Mouse (Mus musculus) stomach, embryonic 15.5 days (tissue): ENCODE data around the gene Cdh13. TPM values are rescaled to one million over a fixed set of nuclear protein-coding genes. Genes with fewer than 3 reads are reported as not detected.

Source experiments
- ATAC-seq: fragments of 200-750 bp; cut with Nextera tagmentation; 2 replicates; pipeline ENCODE4 v1.8.0; 2017; ENCODE audit warnings: low read depth, moderate number of reproducible peaks, moderate TSS enrichment; ENCODE audit not compliant: insufficient read depth, low FRiP score
- H3K27ac ChIP-seq: fragments of 300-500 bp; sonication (generic); 2 replicates; pipeline ENCODE4 v1.5.1; 2015; ENCODE audit warnings: mild to moderate bottlenecking, inconsistent platforms
- H3K27me3 ChIP-seq: fragments of 300-500 bp; sonication (generic); replicated peaks from 2 replicates; pipeline ENCODE4 v1.6.1; 2015; ENCODE audit warnings: inconsistent platforms
- H3K36me3 ChIP-seq: fragments of 300-500 bp; sonication (generic); 2 replicates; pipeline ENCODE4 v1.6.1; 2015; ENCODE audit warnings: inconsistent platforms
- H3K4me1 ChIP-seq: fragments of 300-500 bp; sonication (generic); 2 replicates; pipeline ENCODE4 v1.6.1; 2015; ENCODE audit warnings: inconsistent platforms
- H3K4me2 ChIP-seq: fragments of 300-500 bp; sonication (generic); 2 replicates; pipeline ENCODE4 v1.6.1; 2015; ENCODE audit warnings: mild to moderate bottlenecking, inconsistent platforms
- H3K4me3 ChIP-seq: fragments of 300-500 bp; sonication (generic); replicated peaks from 2 replicates; pipeline ENCODE4 v1.5.1; 2015; ENCODE audit warnings: inconsistent platforms
- H3K9ac ChIP-seq: fragments of 300-500 bp; sonication (generic); 2 replicates; pipeline ENCODE4 v1.6.1; 2015; ENCODE audit warnings: inconsistent platforms
- H3K9me3 ChIP-seq: fragments of 300-500 bp; sonication (generic); 2 replicates; pipeline ENCODE4 v1.6.1; 2016; ENCODE audit warnings: inconsistent platforms
- WGBS: fragments of 180-500 bp; shearing (Covaris S2); methylation state at CpG from one replicate; pipeline ENCODE4 v1.1.7; 2015; 5-methylcytosine and 5-hydroxymethylcytosine counted together
- polyA plus RNA-seq: library from polyadenylated mRNA; unstranded; fragments of >200 nt; fragmentation: Nextera tagmentation; extraction: Ambion mirVana; gene quantifications from 2 replicates; pipeline ENCODE4 v1.2.1, GENCODE M21; 2015

Cdh13 gene
- polyA plus RNA-seq, 1 experiment from 2014 or later = 12.1 TPM

DNA sequence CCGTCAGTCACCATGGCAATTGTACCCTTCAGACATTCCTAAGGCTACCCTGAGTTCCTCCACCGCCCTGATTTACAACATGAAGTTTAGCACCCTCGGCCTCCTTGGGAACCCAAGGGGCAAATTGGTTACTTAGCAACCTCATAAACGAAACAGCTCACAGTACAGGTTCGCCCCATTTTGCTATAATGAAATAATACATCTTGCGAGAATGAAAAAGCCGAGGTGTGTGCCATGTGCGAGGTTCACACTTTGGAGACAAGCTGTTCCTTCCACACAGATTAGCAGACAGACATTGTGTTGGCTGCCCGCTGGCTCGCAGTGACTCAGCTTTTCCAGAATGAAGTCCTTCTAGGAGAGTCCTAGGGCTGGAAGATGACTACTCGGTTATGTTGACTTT, 737.2 kb downstream of the Cdh13 start:
- no peak for ATAC-seq
- H3K27me3 ChIP-seq = no peaks in the 10 kb centered on the region
- no peak overlapping the region for H3K4me2 ChIP-seq
- H3K4me3 ChIP-seq = no peak overlapping the region
- no peaks in the 10 kb centered on the region for H3K36me3 ChIP-seq
- H3K9me3 ChIP-seq = no peaks in the 10 kb centered on the region
- no peak overlapping the region for H3K9ac ChIP-seq
- 60% methylated on average over 11 of the region's 11 CpGs for WGBS
- no peak overlapping the region for H3K27ac ChIP-seq
- H3K4me1 ChIP-seq = no peaks in the 10 kb centered on the region

DNA sequence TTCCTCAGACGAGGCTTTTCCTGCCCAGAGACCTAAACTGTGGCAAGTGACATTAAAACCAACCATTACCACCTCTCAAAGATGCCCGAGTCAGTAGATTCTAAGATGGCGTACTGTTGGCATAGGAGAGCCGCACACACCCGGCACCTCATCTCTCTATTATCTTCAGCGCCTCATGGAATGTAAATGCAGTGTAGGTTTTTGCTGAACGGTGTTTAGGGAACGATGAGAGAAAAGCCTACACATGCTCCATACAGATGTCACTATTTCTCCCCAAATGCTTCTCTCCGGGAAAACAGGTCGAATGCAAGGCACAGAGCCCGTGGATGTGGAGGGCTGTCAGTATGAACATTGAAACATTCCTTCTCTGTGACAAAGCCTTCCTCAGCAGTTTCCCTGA, 737.9 kb downstream of the Cdh13 start:
- Histone ChIP-seq H3K4me2 (no peak overlapping the region), H3K36me3 (no peaks in the 10 kb centered on the region), H3K27ac (no peak overlapping the region), H3K27me3 (no peaks in the 10 kb centered on the region), H3K4me3 (no peak overlapping the region), H3K9ac (no peak overlapping the region), H3K4me1 (no peaks in the 10 kb centered on the region), H3K9me3 (no peaks in the 10 kb centered on the region)
- no peak for ATAC-seq
- WGBS = 82% methylated on average over 11 of the region's 11 CpGs

DNA sequence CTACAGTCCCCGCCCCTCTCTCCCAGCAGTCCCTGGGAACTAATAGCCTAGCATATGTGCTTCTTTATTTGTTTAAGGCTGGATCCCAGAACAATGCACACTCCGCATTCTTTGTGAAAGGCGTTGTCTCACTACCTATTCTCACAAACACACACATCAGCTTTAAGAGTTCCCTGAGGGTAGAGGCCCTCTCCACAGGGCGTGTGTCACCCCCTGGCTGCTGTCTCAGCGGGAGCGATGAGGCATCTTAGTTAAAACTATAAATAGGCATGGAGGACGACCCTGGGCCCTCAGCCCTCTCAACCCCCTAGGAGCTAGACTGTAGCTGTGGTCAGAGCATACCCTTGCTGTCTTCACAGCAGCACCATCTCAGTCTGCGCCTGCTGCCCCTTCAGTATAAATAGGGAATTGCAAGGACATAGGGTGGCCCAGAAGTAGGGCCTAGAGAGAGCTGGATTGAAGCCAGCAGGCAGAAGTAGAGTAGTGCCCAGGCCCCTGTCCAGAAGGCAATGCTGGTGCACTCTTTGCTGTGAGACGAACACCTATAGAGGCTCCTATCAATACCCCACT, 738.9 kb downstream of the Cdh13 start:
- no peak for ATAC-seq
- Histone ChIP-seq H3K4me1 (no peaks in the 10 kb centered on the region), H3K4me3 (no peak overlapping the region), H3K9me3 (no peaks in the 10 kb centered on the region), H3K27ac (no peak overlapping the region), H3K9ac (no peak overlapping the region), H3K4me2 (no peak overlapping the region), H3K36me3 (no peaks in the 10 kb centered on the region), H3K27me3 (no peaks in the 10 kb centered on the region)
- WGBS = 55% methylated on average over 9 of the region's 9 CpGs

DNA sequence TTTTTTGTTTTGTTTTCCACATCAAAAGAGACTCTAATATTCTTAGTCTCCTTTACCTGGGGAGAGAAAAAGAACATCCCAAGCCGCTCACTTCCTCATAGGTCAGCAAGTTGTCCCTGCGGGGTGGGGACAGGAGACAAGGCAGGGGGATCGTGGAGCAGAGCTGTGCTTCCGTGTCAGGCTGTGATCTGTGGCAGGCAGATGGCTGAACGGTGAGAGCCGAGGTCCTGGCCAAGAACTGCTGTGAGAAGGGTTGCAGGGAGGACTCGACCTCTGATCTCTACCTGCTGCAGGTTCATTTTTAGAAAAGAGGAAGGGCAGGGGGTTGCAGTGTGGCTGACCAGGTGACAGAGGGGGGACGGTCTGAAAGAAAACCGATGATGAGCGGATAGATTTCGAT, 749.9 kb downstream of the Cdh13 start:
- H3K9ac ChIP-seq = no peak overlapping the region
- no peaks in the 10 kb centered on the region for H3K36me3 ChIP-seq
- no peak overlapping the region for H3K4me3 ChIP-seq
- WGBS = 76% methylated on average over 11 of the region's 11 CpGs
- no peak overlapping the region for H3K4me2 ChIP-seq
- H3K9me3 ChIP-seq = no peaks in the 10 kb centered on the region
- H3K4me1 ChIP-seq = no peaks in the 10 kb centered on the region
- no peak for ATAC-seq
- H3K27ac ChIP-seq = no peak overlapping the region
- H3K27me3 ChIP-seq = no peaks in the 10 kb centered on the region

DNA sequence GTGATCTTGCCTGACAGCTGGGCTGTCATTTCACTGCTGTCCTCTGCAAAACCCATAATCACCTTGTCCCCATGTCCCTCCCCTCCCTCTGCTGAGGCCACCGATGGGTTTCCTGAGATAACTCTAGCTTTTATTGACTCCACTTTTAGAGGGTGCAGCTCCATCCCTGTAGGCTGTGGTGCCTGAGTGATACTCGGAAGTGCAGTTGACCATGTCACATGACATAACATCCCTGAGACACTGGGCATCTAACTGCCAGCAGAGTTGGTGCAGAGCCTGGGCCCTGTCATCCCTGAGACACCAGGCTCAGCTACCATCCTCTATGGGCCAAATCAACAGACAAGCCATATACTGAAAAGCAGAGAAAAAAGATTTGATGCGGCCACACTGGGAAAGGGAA, 750.5 kb downstream of the Cdh13 start:
- Histone ChIP-seq H3K4me3 (no peak overlapping the region), H3K27me3 (no peaks in the 10 kb centered on the region), H3K9ac (no peak overlapping the region), H3K4me1 (no peaks in the 10 kb centered on the region), H3K4me2 (no peak overlapping the region), H3K36me3 (no peaks in the 10 kb centered on the region), H3K27ac (no peak overlapping the region), H3K9me3 (no peaks in the 10 kb centered on the region)
- WGBS = 84% methylated on average over 3 of the region's 3 CpGs
- ATAC-seq = no peak

DNA sequence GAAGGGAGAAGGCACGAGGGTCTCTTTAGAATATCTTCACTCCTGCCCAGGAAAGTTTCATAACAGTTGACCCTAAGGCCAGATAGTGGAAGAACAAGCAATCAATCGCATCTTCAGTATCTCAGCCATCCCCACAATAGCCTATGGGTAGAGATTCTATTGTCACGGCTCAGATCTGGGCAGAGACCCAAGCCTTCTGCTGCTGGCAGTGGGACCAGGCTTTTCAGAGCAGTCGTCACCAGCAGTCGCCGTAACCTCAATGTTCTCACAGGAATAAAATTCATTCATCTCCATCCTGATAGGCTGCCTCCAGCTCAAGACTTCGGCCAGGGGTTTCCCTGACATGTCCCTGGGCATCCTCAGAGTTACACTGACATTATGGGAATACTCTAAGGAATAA, 751.6 kb downstream of the Cdh13 start:
- WGBS = 81% methylated on average over 7 of the region's 7 CpGs
- Histone ChIP-seq H3K27me3 (no peaks in the 10 kb centered on the region), H3K36me3 (no peaks in the 10 kb centered on the region), H3K4me3 (no peak overlapping the region), H3K9me3 (no peaks in the 10 kb centered on the region), H3K4me1 (no peaks in the 10 kb centered on the region), H3K9ac (no peak overlapping the region), H3K4me2 (no peak overlapping the region), H3K27ac (no peak overlapping the region)
- no peak for ATAC-seq

DNA sequence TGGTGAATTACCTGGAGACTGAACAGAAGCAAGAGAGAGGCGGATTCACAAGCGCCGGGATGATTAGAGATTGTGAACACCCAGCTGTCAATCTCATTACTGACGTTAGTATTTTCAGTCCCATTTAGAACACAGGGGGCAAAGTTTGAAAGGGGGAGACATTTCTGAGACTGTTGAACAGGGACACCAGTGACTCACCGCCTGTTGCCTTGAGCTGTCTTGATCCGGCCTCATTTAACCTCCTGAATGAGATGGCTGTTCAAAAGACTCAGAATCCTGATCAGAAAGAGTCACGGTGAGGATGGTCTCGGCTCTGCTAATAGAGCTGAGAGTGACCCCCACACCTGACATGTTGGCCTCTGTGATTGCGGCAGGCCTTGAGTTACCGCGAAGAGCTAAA, 754.0 kb downstream of the Cdh13 start:
- Histone ChIP-seq H3K4me3 (no peak overlapping the region), H3K27me3 (no peaks in the 10 kb centered on the region), H3K9me3 (no peaks in the 10 kb centered on the region), H3K27ac (no peak overlapping the region), H3K9ac (no peak overlapping the region), H3K4me2 (no peak overlapping the region), H3K36me3 (no peaks in the 10 kb centered on the region), H3K4me1 (no peaks in the 10 kb centered on the region)
- no peak for ATAC-seq
- WGBS = 90% methylated on average over 11 of the region's 11 CpGs

DNA sequence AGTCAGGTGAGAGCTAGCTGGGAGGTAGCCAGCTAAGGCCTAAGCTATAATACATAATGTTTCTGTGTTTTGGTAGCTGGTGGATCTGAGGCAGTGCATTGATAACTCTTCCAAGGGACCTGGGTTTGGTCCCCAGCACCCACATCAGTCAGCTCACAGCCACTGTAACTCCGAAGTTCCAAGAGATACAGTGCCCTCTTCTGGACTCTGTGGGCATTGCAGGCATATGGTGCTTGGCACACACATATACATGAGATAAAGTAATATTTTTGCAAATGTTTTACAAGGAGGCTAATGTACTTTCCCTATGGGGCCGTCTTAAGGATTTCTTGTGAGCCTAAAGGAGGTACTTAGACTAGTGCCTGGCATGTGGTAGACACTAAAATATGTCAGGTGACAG, 755.8 kb downstream of the Cdh13 start:
- 80% methylated on average over 2 of the region's 2 CpGs for WGBS
- Histone ChIP-seq H3K4me1 (no peaks in the 10 kb centered on the region), H3K27me3 (no peaks in the 10 kb centered on the region), H3K27ac (no peak overlapping the region), H3K9ac (no peak overlapping the region), H3K36me3 (no peaks in the 10 kb centered on the region), H3K4me2 (no peak overlapping the region), H3K4me3 (no peak overlapping the region), H3K9me3 (no peaks in the 10 kb centered on the region)
- ATAC-seq = no peak

DNA sequence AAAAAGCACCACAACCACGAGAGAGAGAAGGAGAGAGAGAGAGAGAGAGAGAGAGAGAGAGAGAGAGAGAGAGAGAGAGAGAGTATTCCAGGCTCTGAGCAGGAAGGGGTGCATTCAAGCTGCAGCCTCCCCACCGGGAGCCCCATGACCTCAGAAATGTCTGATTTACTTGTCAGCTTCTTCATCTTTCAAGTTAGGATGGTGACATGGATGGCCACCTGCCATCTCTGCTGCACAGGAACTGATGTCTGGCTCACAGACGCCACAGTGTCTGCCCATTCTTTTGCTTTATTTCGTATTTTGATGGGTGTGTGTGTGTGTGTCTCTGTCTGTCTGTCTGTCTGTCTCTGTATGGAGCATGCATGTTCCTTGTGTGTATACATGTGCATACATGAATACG, 774.3 kb downstream of the Cdh13 start:
- H3K36me3 ChIP-seq = no peaks in the 10 kb centered on the region
- no peak overlapping the region for H3K27ac ChIP-seq
- H3K27me3 ChIP-seq = no peaks in the 10 kb centered on the region
- no peak overlapping the region for H3K4me2 ChIP-seq
- H3K4me1 ChIP-seq = no peaks in the 10 kb centered on the region
- no peak overlapping the region for H3K9ac ChIP-seq
- no peaks in the 10 kb centered on the region for H3K9me3 ChIP-seq
- H3K4me3 ChIP-seq = no peak overlapping the region
- WGBS = 66% methylated on average over 5 of the region's 5 CpGs
- no peak for ATAC-seq

DNA sequence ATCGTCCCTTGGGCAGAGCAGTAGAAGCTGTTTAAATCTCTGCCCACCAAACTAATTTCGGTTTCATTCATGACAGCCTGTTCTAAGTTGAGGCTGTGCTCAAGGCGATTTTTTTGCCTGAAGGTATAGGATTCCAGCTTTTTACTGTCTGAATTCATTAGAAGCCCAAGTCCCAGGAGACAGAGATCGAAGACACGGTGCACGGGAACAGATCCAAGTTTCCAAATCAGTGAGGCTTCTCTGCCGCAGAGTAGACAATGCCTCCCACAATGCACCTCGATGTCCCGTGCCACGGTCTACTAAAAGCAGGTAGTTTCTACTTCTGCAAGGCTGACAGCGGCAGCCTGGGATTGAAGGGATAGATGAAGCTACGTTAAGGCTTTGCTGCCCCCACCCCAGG, 778.1 kb downstream of the Cdh13 start:
- H3K27me3 ChIP-seq = no peaks in the 10 kb centered on the region
- H3K4me2 ChIP-seq = no peak overlapping the region
- WGBS = 71% methylated on average over 12 of the region's 12 CpGs
- no peak for ATAC-seq
- H3K9ac ChIP-seq = no peak overlapping the region
- no peaks in the 10 kb centered on the region for H3K4me1 ChIP-seq
- H3K4me3 ChIP-seq = no peak overlapping the region
- H3K27ac ChIP-seq = no peak overlapping the region
- H3K36me3 ChIP-seq = no peaks in the 10 kb centered on the region
- no peaks in the 10 kb centered on the region for H3K9me3 ChIP-seq

DNA sequence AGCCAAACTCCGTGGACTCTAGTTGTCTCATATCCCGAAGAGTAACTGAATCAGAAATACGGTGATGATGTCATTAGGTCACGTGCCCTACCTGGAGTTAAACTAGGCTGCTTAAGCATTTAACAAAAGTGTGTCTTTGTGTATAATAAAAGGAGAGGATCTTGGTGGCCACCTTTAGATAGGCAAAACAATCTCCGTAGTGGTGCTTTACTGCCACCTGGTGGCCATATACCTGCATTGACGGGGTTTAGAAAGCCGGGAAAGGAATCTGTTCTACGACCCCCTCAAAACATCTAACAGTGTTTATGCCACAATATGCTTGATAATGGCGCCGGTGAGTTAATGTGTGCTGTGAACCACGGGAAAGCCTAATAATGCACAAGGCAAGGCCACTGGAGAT, 781.0 kb downstream of the Cdh13 start:
- no peaks in the 10 kb centered on the region for H3K4me1 ChIP-seq
- 12% methylated on average over 11 of the region's 11 CpGs for WGBS
- no peaks in the 10 kb centered on the region for H3K27me3 ChIP-seq
- no peak overlapping the region for H3K4me3 ChIP-seq
- H3K36me3 ChIP-seq = no peaks in the 10 kb centered on the region
- ATAC-seq = no peak
- no peaks in the 10 kb centered on the region for H3K9me3 ChIP-seq
- H3K27ac ChIP-seq = no peak overlapping the region
- no peak overlapping the region for H3K4me2 ChIP-seq
- H3K9ac ChIP-seq = no peak overlapping the region

DNA sequence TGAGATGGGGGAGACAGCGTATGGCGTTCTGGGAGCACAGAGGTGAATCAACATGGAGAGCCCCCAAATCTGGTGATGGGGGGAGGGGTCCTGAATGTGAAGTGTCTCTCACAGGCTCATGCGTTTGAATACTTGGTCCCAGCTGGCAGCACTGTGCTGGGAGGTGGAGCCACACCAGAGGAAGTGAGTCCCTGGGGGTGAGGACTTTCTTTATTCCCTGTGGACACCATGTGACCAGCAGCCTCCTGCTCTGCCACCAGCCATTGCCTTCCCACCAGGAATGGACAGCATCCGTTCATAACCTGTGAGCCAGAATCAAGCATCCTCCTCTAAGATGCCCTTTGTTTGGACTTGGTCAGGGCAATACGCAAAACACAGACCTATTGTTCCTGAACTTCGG, 788.8 kb downstream of the Cdh13 start:
- H3K4me2 ChIP-seq = no peak overlapping the region
- H3K27ac ChIP-seq = no peak overlapping the region
- 72% methylated on average over 6 of the region's 6 CpGs for WGBS
- no peak for ATAC-seq
- H3K36me3 ChIP-seq = no peaks in the 10 kb centered on the region
- H3K4me1 ChIP-seq = no peaks in the 10 kb centered on the region
- H3K4me3 ChIP-seq = no peak overlapping the region
- no peak overlapping the region for H3K9ac ChIP-seq
- no peaks in the 10 kb centered on the region for H3K9me3 ChIP-seq
- H3K27me3 ChIP-seq = no peaks in the 10 kb centered on the region

DNA sequence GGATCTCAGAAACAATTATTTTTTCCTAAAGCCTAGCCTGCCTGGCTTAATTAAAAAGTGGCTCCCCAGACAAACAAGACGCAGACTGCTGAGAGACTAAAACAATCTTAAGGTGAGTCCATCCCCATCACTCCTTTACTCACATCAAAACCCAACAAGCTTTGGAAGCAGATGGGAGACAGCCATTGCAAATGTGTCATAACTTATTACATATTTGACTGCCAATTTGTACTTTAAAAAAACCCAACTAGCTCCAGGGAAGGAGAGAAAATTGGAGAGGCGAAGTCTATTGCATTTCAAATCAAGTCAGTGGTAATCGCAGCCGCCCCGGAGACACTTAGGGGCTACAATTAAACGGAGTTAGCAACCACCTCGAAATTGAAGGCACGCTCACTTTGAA, 801.5 kb downstream of the Cdh13 start:
- Histone ChIP-seq H3K27ac (no peak overlapping the region), H3K4me3 (no peak overlapping the region), H3K36me3 (no peaks in the 10 kb centered on the region), H3K4me1 (no peaks in the 10 kb centered on the region), H3K27me3 (no peaks in the 10 kb centered on the region), H3K4me2 (no peak overlapping the region), H3K9me3 (no peaks in the 10 kb centered on the region), H3K9ac (no peak overlapping the region)
- no peak for ATAC-seq
- WGBS = 89% methylated on average over 8 of the region's 8 CpGs
